Mouse (Mus musculus) MEL (cell line): Measurements from ENCODE around the gene Ssbp1. TPM values are rescaled to one million over a fixed set of nuclear protein-coding genes. Genes with fewer than 3 reads are reported as not detected.

ENCODE experiments used
- DNase-seq: peaks from one replicate; pipeline ENCODE4 v3.0.0; 2011; ENCODE audit warnings: low read depth, low spot score
- H3K27ac ChIP-seq: 2 replicates; pipeline ENCODE4 v1.5.1; 2012; ENCODE audit warnings: low read depth, mild to moderate bottlenecking, control low read depth, low read length, moderate library complexity; ENCODE audit not compliant: control insufficient read depth
- H3K27me3 ChIP-seq, 2 experiments: fragments of 150-350 bp in 1 of 2; sonication (generic) in 1 of 2; 2 replicates each; pipeline ENCODE4 v1.6.1; 2012; ENCODE audit warnings: low read length in 2 of 2, mild to moderate bottlenecking in 2 of 2, improper control_type of control experiment in 1 of 2, moderate library complexity in 1 of 2; ENCODE audit not compliant: insufficient read depth in 2 of 2, control insufficient read depth in 1 of 2
- H3K36me3 ChIP-seq, 2 experiments: 2 replicates each; pipeline ENCODE4 v1.6.1; 2012 to 2014; ENCODE audit warnings: low read length in 2 of 2, improper control_type of control experiment in 1 of 2, inconsistent platforms in 1 of 2, mild to moderate bottlenecking in 1 of 2; ENCODE audit not compliant: insufficient read depth in 2 of 2, control insufficient read depth in 1 of 2
- H3K4me1 ChIP-seq, 2 experiments: fragments of 150-350 bp in 1 of 2; sonication (generic) in 1 of 2; 2 replicates each; pipeline ENCODE4 v1.6.1; 2012; ENCODE audit warnings: low read length in 2 of 2, improper control_type of control experiment in 1 of 2, mild to moderate bottlenecking in 1 of 2; ENCODE audit not compliant: insufficient read depth in 2 of 2, control insufficient read depth in 1 of 2
- H3K4me3 ChIP-seq, 2 experiments: fragments of 150-350 bp in 1 of 2; sonication (generic) in 1 of 2; 2 replicates each; pipeline ENCODE4 v1.5.1; 2012; ENCODE audit warnings: low read depth in 2 of 2, low read length in 2 of 2, mild to moderate bottlenecking in 2 of 2, moderate library complexity in 2 of 2, control low read depth in 1 of 2, improper control_type of control experiment in 1 of 2; ENCODE audit not compliant: control insufficient read depth in 1 of 2, insufficient read depth in 1 of 2
- H3K79me2 ChIP-seq: 2 replicates; pipeline ENCODE4 v1.6.1; 2012; ENCODE audit warnings: mild to moderate bottlenecking, low read length, moderate library complexity; ENCODE audit not compliant: control insufficient read depth, poor library complexity, insufficient read depth
- H3K9ac ChIP-seq: 2 replicates; pipeline ENCODE4 v1.6.1; 2012; ENCODE audit warnings: low read depth, mild to moderate bottlenecking, control low read depth, low read length, moderate library complexity; ENCODE audit not compliant: control insufficient read depth, poor library complexity, severe bottlenecking
- H3K9me3 ChIP-seq: fragments of 150-350 bp; sonication (generic); replicated peaks from 2 replicates; pipeline ENCODE4 v1.6.1; 2012; ENCODE audit warnings: mild to moderate bottlenecking, low read length, improper control_type of control experiment, moderate library complexity; ENCODE audit not compliant: insufficient read depth
- BHLHE40 ChIP-seq: IDR thresholded peaks from 2 replicates; pipeline ENCODE4 v1.6.1; 2012; ENCODE audit warnings: low read depth, mild to moderate bottlenecking, inconsistent platforms, low read length, improper control_type of control experiment, borderline replicate concordance
- CHD2 ChIP-seq: IDR thresholded peaks from 2 replicates; pipeline ENCODE4 v1.6.1; 2011; ENCODE audit warnings: low read length, improper control_type of control experiment
- CTCF ChIP-seq, 3 experiments: IDR thresholded peaks in 2 of 3; conservative IDR thresholded peaks in 1 of 3; 2 replicates each; pipeline ENCODE4 v1.5.1; 2011 to 2012; ENCODE audit warnings: low read length in 3 of 3, low read depth in 2 of 3, mild to moderate bottlenecking in 2 of 3, improper control_type of control experiment in 1 of 3, inconsistent platforms in 1 of 3, mixed read lengths in 1 of 3, moderate library complexity in 1 of 3; ENCODE audit not compliant: control insufficient read depth in 1 of 3, insufficient read depth in 1 of 3, poor library complexity in 1 of 3, severe bottlenecking in 1 of 3
- E2F4 ChIP-seq: IDR thresholded peaks from 2 replicates; pipeline ENCODE4 v1.6.1; 2011; ENCODE audit warnings: low read depth, low read length, improper control_type of control experiment, borderline replicate concordance
- ETS1 ChIP-seq: IDR thresholded peaks from 2 replicates; pipeline ENCODE4 v1.6.1; 2012; ENCODE audit warnings: low read depth, mild to moderate bottlenecking, inconsistent platforms, low read length, improper control_type of control experiment, moderate library complexity
- GABPA ChIP-seq: IDR thresholded peaks from 2 replicates; pipeline ENCODE4 v1.6.1; 2012; ENCODE audit warnings: low read depth, mild to moderate bottlenecking, inconsistent platforms, low read length, improper control_type of control experiment, moderate library complexity
- HCFC1 ChIP-seq: IDR thresholded peaks from 2 replicates; pipeline ENCODE4 v1.6.1; 2012; ENCODE audit warnings: low read depth, mild to moderate bottlenecking, inconsistent platforms, low read length, improper control_type of control experiment, moderate library complexity
- KAT2A ChIP-seq: conservative IDR thresholded peaks from 2 replicates; pipeline ENCODE4 v1.6.1; 2012; ENCODE audit warnings: low read depth, low read length, improper control_type of control experiment, inconsistent platforms
- MAX ChIP-seq: IDR thresholded peaks from 2 replicates; pipeline ENCODE4 v1.6.1; 2011; ENCODE audit warnings: low read length, improper control_type of control experiment
- MEF2A ChIP-seq: IDR thresholded peaks from 2 replicates; pipeline ENCODE4 v1.6.1; 2014; ENCODE audit warnings: low read depth, mild to moderate bottlenecking, inconsistent platforms, low read length, improper control_type of control experiment; ENCODE audit not compliant: poor library complexity, insufficient replicate concordance, severe bottlenecking; ENCODE audit errors: extremely low read depth
- MXI1 ChIP-seq: IDR thresholded peaks from 2 replicates; pipeline ENCODE4 v1.6.1; 2011; ENCODE audit warnings: mild to moderate bottlenecking, low read depth, low read length, improper control_type of control experiment
- MYB ChIP-seq: IDR thresholded peaks from 2 replicates; pipeline ENCODE4 v1.6.1; 2011; ENCODE audit warnings: mild to moderate bottlenecking, low read depth, low read length, improper control_type of control experiment
- NELFE ChIP-seq: IDR thresholded peaks from 2 replicates; pipeline ENCODE4 v1.6.1; 2011; ENCODE audit warnings: low read depth, low read length, improper control_type of control experiment
- NRF1 ChIP-seq: IDR thresholded peaks from 2 replicates; pipeline ENCODE4 v1.6.1; 2014; ENCODE audit warnings: low read depth, mild to moderate bottlenecking, inconsistent platforms, low read length, improper control_type of control experiment, moderate library complexity; ENCODE audit not compliant: poor library complexity, insufficient read depth, severe bottlenecking
- POLR2AphosphoS2 ChIP-seq: IDR thresholded peaks from 2 replicates; pipeline ENCODE4 v1.6.1; 2011; ENCODE audit warnings: low read length, improper control_type of control experiment
- RAD21 ChIP-seq: IDR thresholded peaks from 2 replicates; pipeline ENCODE4 v1.6.1; 2011; ENCODE audit warnings: mild to moderate bottlenecking, low read depth, low read length, improper control_type of control experiment
- SMC3 ChIP-seq: IDR thresholded peaks from 2 replicates; pipeline ENCODE4 v1.6.1; 2011; ENCODE audit warnings: low read depth, low read length, improper control_type of control experiment
- USF1 ChIP-seq: IDR thresholded peaks from 2 replicates; pipeline ENCODE4 v1.6.1; 2014; ENCODE audit warnings: low read depth, mild to moderate bottlenecking, inconsistent platforms, low read length, improper control_type of control experiment, moderate library complexity
- USF2 ChIP-seq, 2 experiments: IDR thresholded peaks; 2 replicates each; pipeline ENCODE4 v1.6.1; 2011 to 2012; ENCODE audit warnings: improper control_type of control experiment in 2 of 2, low read length in 2 of 2, borderline replicate concordance in 1 of 2, inconsistent platforms in 1 of 2, low read depth in 1 of 2, mild to moderate bottlenecking in 1 of 2; ENCODE audit not compliant: insufficient read depth in 1 of 2
- ZKSCAN1 ChIP-seq: IDR thresholded peaks from 2 replicates; pipeline ENCODE4 v1.6.1; 2012; ENCODE audit warnings: low read depth, mild to moderate bottlenecking, inconsistent platforms, low read length, improper control_type of control experiment, moderate library complexity
- polyA plus RNA-seq, 2 experiments: library from polyadenylated mRNA; stranded (reverse) in 1 of 2; unstranded in 1 of 2; fragments of >175 nt in 1 of 2; fragments of >200 nt in 1 of 2; gene quantifications; 2 replicates each; pipeline versions ENCODE4 v1.2.1 to v1.2.4; 2012; ENCODE audit warnings: low replicate concordance in 2 of 2, low read depth in 1 of 2; ENCODE audit not compliant: insufficient read length in 2 of 2, insufficient read depth in 1 of 2, missing spikeins in 1 of 2
- total RNA-seq: library from RNA; depleted of rRNA; stranded (reverse); fragments of 300-350 nt; gene quantifications from 2 replicates; pipeline ENCODE4 v1.2.3, GENCODE M21; 2012

The Ssbp1 gene
- total and polyA plus RNA-seq, 3 experiments: 91.7 to 99.2 TPM; not detected in 1

GRCm38 (mm10) chr6:40441755-40442154 lies 29.4 kb upstream of the Ssbp1 start:
- TF ChIP-seq SMC3: peak; percentile 22; the same call in 1 of the 2 replicates
- TF ChIP-seq MEF2A: no peak
- no peak for TF ChIP-seq GABPA
- peak in 2 of 3 experiments; percentile 34 to 37; a peak in 4 of 6 replicates for TF ChIP-seq CTCF (IDR thresholded peaks at IDR 0.05 in 2 of 3, conservative IDR thresholded peaks at IDR 0.05 in 1 of 3; ENCODE audit: control insufficient read depth in 1 of 3, insufficient read depth in 1 of 3, low read depth in 2 of 3, low read length in 3 of 3, poor library complexity in 1 of 3, severe bottlenecking in 1 of 3)
- no peak for TF ChIP-seq MXI1
- TF ChIP-seq USF2 (IDR thresholded peaks at IDR 0.05; ENCODE audit: borderline replicate concordance in 1 of 2, insufficient read depth in 1 of 2, low read depth in 1 of 2, low read length in 2 of 2): no peak
- peak; percentile 11 for TF ChIP-seq RAD21
- TF ChIP-seq, all 39 proteins: peak for 3
- Histone ChIP-seq H3K79me2 (no peaks in the 10 kb centered on the region), H3K36me3 (no peaks in the 10 kb centered on the region), H3K4me3 (no peak overlapping the region), H3K27me3 (peaks cover 8 to 23% of the 10 kb centered on the region in 2 experiments), H3K9ac (no peak overlapping the region), H3K4me1 (no peaks in the 10 kb centered on the region), H3K27ac (no peak overlapping the region), H3K9me3 (no peaks in the 10 kb centered on the region)
- DNase-seq: peak; percentile 32

GRCm38 (mm10) chr6:40443281-40443928 lies 27.7 kb upstream of the Ssbp1 start:
- H3K9ac ChIP-seq: no peak overlapping the region
- TF ChIP-seq E2F4 (no peak), MAX (no peak), GABPA (no peak), CHD2 (no peak), NELFE (no peak), ZKSCAN1 (no peak), SMC3 (no peak), HCFC1 (no peak), RAD21 (no peak), USF1 (no peak), BHLHE40 (no peak), NRF1 (no peak), KAT2A (no peak), MYB (no peak), ETS1 (no peak), POLR2AphosphoS2 (no peak)
- H3K79me2 ChIP-seq: no peaks in the 10 kb centered on the region
- H3K27me3 ChIP-seq: peaks cover 8 to 23% of the 10 kb centered on the region in 2 experiments
- H3K4me1 ChIP-seq: no peaks in the 10 kb centered on the region
- H3K4me3 ChIP-seq: no peak overlapping the region
- DNase-seq: no peak
- no peak overlapping the region for H3K27ac ChIP-seq
- H3K9me3 ChIP-seq: no peaks in the 10 kb centered on the region
- no peaks in the 10 kb centered on the region for H3K36me3 ChIP-seq
